Mouse (Mus musculus) left cerebral cortex, postnatal 14 days (tissue): ENCODE results near the gene Aadacl2. TPM values are rescaled to one million over a fixed set of nuclear protein-coding genes. Genes with fewer than 3 reads are reported as not detected.

ENCODE experiments used
- DNase-seq, 2 experiments: peaks; one replicate each; pipeline ENCODE4 v3.0.0; 2021 to 2022; ENCODE audit warnings: low spot score in 2 of 2, mixed read lengths in 1 of 2
- intact Hi-C: fragments of 180-260 bp; cut with DNase I; formaldehyde crosslinking; loops from one replicate; pipeline ENCODE4 v1.15.1; 2025
- long read RNA-seq, 2 experiments: library from polyadenylated mRNA; stranded (forward); transcript quantifications; one replicate each; pipeline ENCODE4 v2.0.0; 2021
- total RNA-seq, 2 experiments: library from RNA; stranded (reverse); gene quantifications; 2 replicates each; pipeline ENCODE4 v1.2.3; 2021

The Aadacl2 gene
- total RNA-seq, result not detected
- long read RNA-seq, experiment 1, result 0 reads
- long read RNA-seq, experiment 2, result 0 reads

GRCm38 (mm10) chr3:60006443-60006842, at the start of gene Aadacl2:
Aadacl2 (plus strand) TSS chr3:60006743.
- DNase-seq, result no peak
- intact Hi-C loops, result no loop called here

DNA sequence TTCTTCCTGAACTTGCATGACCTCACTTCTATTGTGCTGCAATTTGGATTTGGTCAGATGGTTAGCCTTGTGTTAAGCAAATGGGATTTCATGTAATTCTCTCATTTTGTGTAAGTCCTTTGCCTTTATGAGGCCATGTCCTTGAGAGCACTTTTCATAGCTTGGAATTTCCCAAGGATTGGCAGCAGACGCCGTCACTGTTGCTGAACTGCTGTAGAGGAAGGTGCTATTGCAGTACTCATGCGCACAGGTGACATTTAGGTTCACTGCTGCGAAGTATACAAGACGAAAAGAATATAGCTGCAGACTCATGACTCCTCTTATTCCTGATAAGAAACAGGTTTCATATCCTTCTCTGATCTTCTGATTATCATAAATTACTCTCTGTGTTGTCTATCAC, 35.7 kb upstream of the Aadacl2 start:
- DNase-seq, result no peak
- intact Hi-C loops, result no loop called here

- DNase-seq, result no peak
- intact Hi-C loops, result no loop called here
Observed at GRCm38 (mm10) chr3:59974591-59974990, 32.0 kb upstream of the Aadacl2 start.

DNA sequence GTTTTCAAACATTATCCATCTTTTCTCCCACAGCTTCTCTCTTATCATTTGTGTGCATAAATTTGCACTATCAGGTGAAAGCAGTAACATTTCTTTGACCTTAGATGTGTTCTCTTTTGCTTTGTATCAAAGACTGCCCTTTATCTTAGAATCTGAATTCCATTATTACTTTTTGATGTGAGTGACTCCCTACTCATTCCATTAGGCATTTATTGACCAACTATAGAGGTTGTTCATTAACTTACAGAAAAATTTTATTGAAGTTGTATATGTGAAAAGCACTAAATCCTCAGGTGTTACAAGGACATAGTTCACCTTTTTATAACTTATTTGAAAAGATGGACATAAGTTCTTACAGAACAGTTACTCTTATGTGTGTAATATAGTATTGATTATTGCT, 2.9 kb upstream of the Aadacl2 start:
- DNase-seq, result no peak
- intact Hi-C loops, result no loop called here

DNA sequence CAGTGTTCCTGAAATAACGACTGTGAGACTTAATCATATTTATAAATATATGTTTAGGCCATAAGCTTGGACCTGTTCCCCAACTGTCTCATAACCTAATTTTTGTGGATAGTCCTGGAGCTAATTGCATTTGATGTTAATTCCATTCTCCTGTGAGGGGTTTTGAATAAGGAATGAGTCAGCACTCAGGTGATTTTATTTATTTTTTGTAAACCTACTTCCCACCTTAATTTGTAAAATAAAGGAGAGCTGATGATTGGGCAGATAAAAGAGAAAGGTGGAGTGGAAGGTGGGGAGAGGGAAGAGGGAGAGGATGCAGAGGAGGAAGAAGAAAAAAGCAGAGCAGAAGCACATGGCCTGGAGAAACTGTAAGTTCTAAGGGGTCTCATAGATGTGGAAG, 18.9 kb downstream of the Aadacl2 start, which contains the start of gene Aadac:
Gene Aadac, plus strand, starts transcription at position 301 of the 400 bp plus-strand sequence.
- intact Hi-C loops, result no loop called here
- no peak for DNase-seq

GRCm38 (mm10) chr3:60031511-60031910, 25.0 kb downstream of the Aadacl2 start:
- DNase-seq, result no peak
- intact Hi-C loops, result no loop called here

DNA sequence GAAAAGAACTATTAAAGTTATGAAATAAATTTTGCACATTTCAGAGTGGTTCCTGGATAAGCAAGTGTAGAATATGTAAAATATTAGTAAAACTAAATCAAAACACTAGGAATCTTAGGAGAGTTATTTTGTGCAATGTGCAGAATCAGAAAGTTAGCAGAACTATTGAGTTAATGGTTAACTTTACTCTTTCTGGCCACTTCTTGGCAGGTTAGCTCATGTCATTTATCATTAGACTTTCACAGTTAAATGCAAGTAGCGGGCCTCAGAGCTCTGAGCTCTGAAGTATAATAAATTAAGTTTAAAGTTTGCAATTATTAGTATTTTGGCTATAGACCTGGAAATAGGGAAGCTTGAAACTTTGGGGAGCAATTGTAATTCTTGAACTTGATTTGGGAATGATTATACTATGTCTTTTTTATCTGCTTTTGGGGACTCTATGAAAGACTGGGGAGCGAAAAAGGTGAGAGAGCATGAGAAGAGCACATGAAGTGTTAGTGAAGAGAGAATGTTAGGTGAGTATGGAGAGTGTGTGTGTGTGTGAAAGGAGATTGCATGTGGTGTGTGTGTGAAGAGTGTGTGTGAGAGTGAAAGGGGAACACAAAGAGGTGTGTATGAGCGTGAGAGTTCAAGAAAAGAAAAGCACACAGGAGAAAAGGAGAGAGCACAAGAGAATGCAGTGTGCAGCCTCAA, 39.8 kb downstream of the Aadacl2 start:
- intact Hi-C loops, result no loop called here
- DNase-seq, result no peak

DNA sequence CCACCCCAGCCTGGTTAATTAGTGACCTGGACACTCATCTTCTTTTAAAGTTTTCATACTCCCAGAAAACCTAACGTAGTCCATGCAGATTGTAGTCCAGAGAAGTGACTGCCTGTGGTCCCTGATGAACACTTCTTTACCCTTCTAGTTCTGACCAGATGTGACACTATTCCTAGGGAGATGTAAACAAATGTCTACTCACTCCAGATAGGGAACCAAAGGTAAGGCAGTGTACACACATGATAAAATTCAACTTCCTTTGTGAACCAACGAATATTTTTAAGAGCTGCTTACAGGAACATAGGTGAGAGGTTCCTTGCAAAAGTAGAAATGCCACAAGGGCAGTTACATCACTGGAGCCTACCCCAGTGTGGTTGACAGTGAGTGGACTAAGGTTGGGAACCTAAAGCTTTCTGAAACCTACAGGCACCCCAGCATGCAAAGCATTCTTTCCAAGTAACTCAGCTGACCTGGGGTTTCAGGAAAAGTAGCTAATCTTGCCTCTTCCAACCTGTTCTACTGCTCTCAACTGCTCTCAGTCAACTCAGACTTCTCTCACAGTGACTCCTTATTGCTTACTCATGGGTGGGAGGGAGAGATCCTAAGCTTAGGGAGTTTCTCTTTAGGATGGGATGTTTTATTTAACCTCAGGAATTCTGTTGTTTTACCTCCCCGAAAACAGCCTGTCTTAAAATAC, 46.8 kb downstream of the Aadacl2 start:
- intact Hi-C loops, result loop anchor here (10.0 kb wide), 3 partner anchors 179 to 879 kb away; no protein-coding TSS in a partner anchor
- DNase-seq, result no peak

DNA sequence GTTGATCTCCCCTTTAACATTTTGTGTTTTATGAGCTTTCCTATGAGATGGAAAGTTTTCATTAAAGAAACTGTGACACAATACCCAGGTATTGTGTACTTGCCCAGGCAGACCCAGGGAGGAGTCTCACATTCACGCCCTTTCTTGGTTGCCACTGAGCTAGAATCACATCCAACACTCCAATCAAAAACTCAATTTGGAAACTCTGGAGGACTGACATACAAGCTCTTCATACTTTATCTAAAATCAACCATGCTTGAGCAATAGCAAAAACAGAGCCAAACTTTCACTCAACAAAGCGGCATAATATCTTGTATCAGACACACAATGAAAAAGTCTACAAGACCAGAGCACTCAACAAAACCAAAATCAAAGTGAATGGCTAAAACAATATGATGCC, 47.4 kb downstream of the Aadacl2 start:
- intact Hi-C loops, result loop anchor here (10.0 kb wide), 3 partner anchors 179 to 879 kb away; no protein-coding TSS in a partner anchor
- DNase-seq, result no peak

DNA sequence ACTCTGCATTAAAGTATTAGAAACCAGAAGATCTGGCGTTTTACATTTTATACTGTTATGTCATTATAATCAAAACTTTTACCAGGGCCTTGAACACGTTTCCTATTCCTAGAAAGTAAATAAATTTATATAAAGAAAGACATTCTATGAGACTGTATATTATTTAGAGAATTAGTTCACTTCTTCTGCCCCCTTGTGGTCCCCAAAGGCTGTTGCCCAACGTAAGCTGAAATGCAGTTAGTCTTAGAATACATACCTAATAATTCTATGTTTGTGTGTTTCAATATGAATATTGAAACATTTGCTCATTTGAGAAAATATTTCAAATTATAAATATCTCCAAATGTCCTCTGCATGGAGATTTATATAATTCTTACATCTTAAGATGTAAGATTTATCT, 49.9 kb downstream of the Aadacl2 start:
- DNase-seq, result peak; percentile 23 to 48
- intact Hi-C loops, result loop anchor here (10.0 kb wide), 3 partner anchors 182 to 882 kb away; no protein-coding TSS in a partner anchor

- intact Hi-C loops, result loop anchor here (10.0 kb wide), 3 partner anchors 182 to 882 kb away; no protein-coding TSS in a partner anchor
- DNase-seq, result no peak
Observed at GRCm38 (mm10) chr3:60057070-60057808, 50.7 kb downstream of the Aadacl2 start.

- no peak for DNase-seq
Observed at GRCm38 (mm10) chr3:60057809-60058082, 51.2 kb downstream of the Aadacl2 start.

More at GRCm38 (mm10) chr3:60057809-60058082, 51.2 kb downstream of the Aadacl2 start:
- intact Hi-C loops, result loop anchor here (10.0 kb wide), 3 partner anchors 183 to 883 kb away; no protein-coding TSS in a partner anchor

Other genes starting within 250 kb of the Aadacl2 start
- not detected for gene Gm8298, start 145.7 kb upstream of the Aadacl2 start, total RNA-seq
- not detected for gene C130079G13Rik, start 81.5 kb upstream of the Aadacl2 start, total RNA-seq
- gene Aadac, start 19.0 kb downstream of the Aadacl2 start, total RNA-seq, result not detected
- not detected for gene Sucnr1, start 75.1 kb downstream of the Aadacl2 start, total RNA-seq